In the genomic region with DNA sequence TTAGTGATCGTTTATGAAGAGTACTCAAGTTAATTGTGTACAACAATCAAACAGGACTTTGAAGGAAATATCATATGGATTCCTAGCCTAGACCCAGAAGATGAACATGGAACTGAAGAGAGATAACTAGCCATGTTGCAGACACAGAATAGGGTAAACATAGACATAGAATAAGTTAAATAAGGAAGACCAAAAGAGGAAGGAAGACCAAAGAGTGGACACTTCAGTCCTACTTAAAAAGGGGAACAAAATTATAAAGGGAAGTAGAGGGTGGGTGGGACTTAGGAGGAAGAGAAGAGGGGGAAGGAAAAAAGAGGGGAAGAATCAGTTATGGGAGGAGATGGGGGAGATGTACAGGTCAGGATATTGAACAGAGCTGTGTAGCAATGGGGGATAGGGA, we compare ENCODE assay signal across 29 mouse cellular contexts.
DNase-seq lines count a peak whose midpoint lies in the region; ATAC-seq and TF ChIP-seq lines count a peak whose summit lies in the region.
"Had no signal": no experiment of that assay in that cellular context is flagged by ENCODE, and none has a peak within 500 bp of the region (broad histone marks: within the 10 kb centered on the region; RNA-seq: fewer than 3 reads in every experiment).

No protein-coding gene starts in this region.

- H3K79me2 ChIP-seq in macrophage (ENCODE audit: inconsistent target), result no peaks in the 10 kb centered on the region

- no peaks in the 10 kb centered on the region for H3K27me3 ChIP-seq in liver, postnatal 0 days (ENCODE audit: insufficient read depth, low read length)
- H3K27me3 ChIP-seq in liver, embryonic 12.5 days (replicated peaks), result no peaks in the 10 kb centered on the region
- H3K27me3 ChIP-seq in midbrain, embryonic 16.5 days (ENCODE audit: control insufficient read depth, insufficient read depth, low read depth, low read length), result no peaks in the 10 kb centered on the region
- H3K27me3 ChIP-seq: embryonic facial prominence, embryonic 12.5 days; heart, embryonic 13.5 days; limb, embryonic 12.5 days; liver, embryonic 13.5 days had no signal

- WGBS in liver, postnatal 0 days (ENCODE audit: insufficient replicate concordance), result 67% methylated on average over 1 of the region's 1 CpGs
- 71% methylated on average over 1 of the region's 1 CpGs for WGBS in liver, embryonic 12.5 days (ENCODE audit: insufficient replicate concordance)
- 75% methylated on average over 1 of the region's 1 CpGs for WGBS in macrophage (ENCODE audit: missing documents)
- 88% methylated on average over 1 of the region's 1 CpGs for WGBS in midbrain, embryonic 16.5 days

- H3K4me1 ChIP-seq in liver, postnatal 0 days (ENCODE audit: insufficient read depth), result no peaks in the 10 kb centered on the region
- no peaks in the 10 kb centered on the region for H3K4me1 ChIP-seq in liver, embryonic 12.5 days
- H3K4me1 ChIP-seq in bone marrow macrophage, adult 2 months (ENCODE audit: control insufficient read depth, insufficient read depth, low read length), result peaks cover 7% of the 10 kb centered on the region
- H3K4me1 ChIP-seq in midbrain, embryonic 16.5 days (ENCODE audit: control insufficient read depth, insufficient read depth, low read length), result no peaks in the 10 kb centered on the region
- H3K4me1 ChIP-seq: embryonic facial prominence, embryonic 12.5 days; heart, embryonic 13.5 days; limb, embryonic 12.5 days; liver, embryonic 13.5 days had no signal

- no peak for TF ChIP-seq EP300 in liver, postnatal 0 days (IDR thresholded peaks at IDR 0.05; ENCODE audit: low read depth)

- TF ChIP-seq CTCF in liver, postnatal 0 days (IDR thresholded peaks at IDR 0.05; ENCODE audit: low read depth), result no peak
- no peak for TF ChIP-seq CTCF in bone marrow macrophage, adult 2 months (IDR thresholded peaks at IDR 0.05; ENCODE audit: low read depth, low read length)

- no peak overlapping the region for H3K27ac ChIP-seq in liver, postnatal 0 days (ENCODE audit: low read depth)
- H3K27ac ChIP-seq in liver, embryonic 12.5 days, result no peak overlapping the region
- peak overlapping the region; percentile 22; the same call in 1 of the 2 replicates for H3K27ac ChIP-seq in bone marrow macrophage, adult 2 months (ENCODE audit: insufficient read depth, low read depth, low read length)
- peak overlapping the region; percentile 27; the same call in 1 of the 2 replicates for H3K27ac ChIP-seq in macrophage
- no peak overlapping the region for H3K27ac ChIP-seq in midbrain, embryonic 16.5 days (ENCODE audit: low read length)
- H3K27ac ChIP-seq: embryonic facial prominence, embryonic 12.5 days; heart, embryonic 13.5 days; left cerebral cortex, adult 2 months; limb, embryonic 12.5 days; liver, embryonic 13.5 days; stomach, postnatal 0 days had no signal

- no peak for DNase-seq in liver, postnatal 0 days
- peak; percentile 12 for DNase-seq in skeletal muscle tissue, adult 2 months (ENCODE audit: low read depth, low spot score)
- no peak for DNase-seq in gastrocnemius, postnatal 14 days
- DNase-seq in heart, postnatal 10 days, result no peak
- DNase-seq: adrenal gland, postnatal 14 days; B cell, adult 2 months; cerebellum, adult 18-20 months; cerebellum, postnatal 25 days; heart, postnatal 14 days; kidney, adult 9 months; kidney, postnatal 25 days; liver, embryonic 13.5 days; lung, embryonic 14.5 days; lung, postnatal 36 days; right cerebral cortex, adult 18-20 months; thymus, adult 18-20 months; thymus, postnatal 25 days had no signal

- H3K9me3 ChIP-seq in liver, postnatal 0 days (ENCODE audit: low read length), result no peaks in the 10 kb centered on the region
- H3K9me3 ChIP-seq in liver, embryonic 12.5 days (replicated peaks), result no peaks in the 10 kb centered on the region
- no peaks in the 10 kb centered on the region for H3K9me3 ChIP-seq in midbrain, embryonic 16.5 days (replicated peaks; ENCODE audit: control insufficient read depth, low read length, poor library complexity, severe bottlenecking)
- H3K9me3 ChIP-seq: embryonic facial prominence, embryonic 12.5 days; limb, embryonic 12.5 days; liver, embryonic 13.5 days had no signal

- no peak overlapping the region for H3K9ac ChIP-seq in liver, postnatal 0 days (replicated peaks)
- H3K9ac ChIP-seq in liver, embryonic 12.5 days, result no peak overlapping the region
- H3K9ac ChIP-seq in midbrain, embryonic 16.5 days (ENCODE audit: low read depth, low read length), result no peak overlapping the region
- H3K9ac ChIP-seq: embryonic facial prominence, embryonic 12.5 days; heart, embryonic 13.5 days; limb, embryonic 12.5 days; liver, embryonic 13.5 days; lung, embryonic 14.5 days had no signal

- H3K4me3 ChIP-seq in liver, postnatal 0 days (ENCODE audit: low read depth, low read length), result no peak overlapping the region
- no peak overlapping the region for H3K4me3 ChIP-seq in liver, embryonic 12.5 days
- no peak overlapping the region for H3K4me3 ChIP-seq in bone marrow macrophage, adult 2 months (ENCODE audit: insufficient read depth, low read length)
- H3K4me3 ChIP-seq in macrophage (ENCODE audit: inconsistent target), result no peak overlapping the region
- H3K4me3 ChIP-seq in midbrain, embryonic 16.5 days (ENCODE audit: low read depth, low read length), result no peak overlapping the region
- H3K4me3 ChIP-seq: embryonic facial prominence, embryonic 12.5 days; heart, embryonic 13.5 days; left cerebral cortex, adult 2 months; limb, embryonic 12.5 days; liver, embryonic 13.5 days had no signal

- intact Hi-C loops in gastrocnemius, postnatal 14 days (cut with DNase I; ENCODE audit: low total_unique reads), result no loop called here
- intact Hi-C loops in heart, postnatal 10 days (cut with DNase I), result no loop called here

- no peak for TF ChIP-seq POLR2A in bone marrow macrophage, adult 2 months (IDR thresholded peaks at IDR 0.05; ENCODE audit: borderline replicate concordance, low read depth, low read length)

- no peak overlapping the region for H3K4me2 ChIP-seq in liver, postnatal 0 days (ENCODE audit: low read depth, low read length)
- no peak overlapping the region for H3K4me2 ChIP-seq in liver, embryonic 12.5 days
- H3K4me2 ChIP-seq in midbrain, embryonic 16.5 days (ENCODE audit: low read length), result no peak overlapping the region
- H3K4me2 ChIP-seq: embryonic facial prominence, embryonic 12.5 days; heart, embryonic 13.5 days; limb, embryonic 12.5 days; liver, embryonic 13.5 days; lung, embryonic 14.5 days had no signal

- no peaks in the 10 kb centered on the region for H3K36me3 ChIP-seq in liver, postnatal 0 days (replicated peaks; ENCODE audit: insufficient read depth, low read length)
- H3K36me3 ChIP-seq in liver, embryonic 12.5 days, result no peaks in the 10 kb centered on the region
- H3K36me3 ChIP-seq in macrophage (ENCODE audit: inconsistent target), result no peaks in the 10 kb centered on the region
- no peaks in the 10 kb centered on the region for H3K36me3 ChIP-seq in midbrain, embryonic 16.5 days (ENCODE audit: control insufficient read depth, insufficient read depth, low read length)
- H3K36me3 ChIP-seq: embryonic facial prominence, embryonic 12.5 days; heart, embryonic 13.5 days; limb, embryonic 12.5 days; liver, embryonic 13.5 days had no signal

- 0 out of 2 replicates have a peak, but pooled peaks have one; percentile 12 for ATAC-seq in liver, postnatal 0 days
- ATAC-seq in liver, embryonic 12.5 days, result no peak
- no peak for ATAC-seq in midbrain, embryonic 16.5 days
- ATAC-seq: forebrain, embryonic 14.5 days; hindbrain, embryonic 16.5 days; intestine, postnatal 0 days had no signal

Comparison
In these comparisons a context has a peak if more than half of its experiments do, and no peak if none do; other contexts are left out.
1. H3K27ac ChIP-seq: peak in bone marrow macrophage, adult 2 months (single experiment) and macrophage (single experiment); none in liver, postnatal 0 days (single experiment), liver, embryonic 12.5 days (single experiment) and midbrain, embryonic 16.5 days (single experiment).